Mouse (Mus musculus): ENCODE measurements around the gene Reck. TPM values are rescaled to one million over a fixed set of nuclear protein-coding genes. Genes with fewer than 3 reads are reported as not detected.
A peak's percentile ranks its signal among the peaks of the same experiment; 100 is the strongest.

Gene Reck
- total RNA-seq, 2 experiments from 2014 or later, result 0.77 to 1.2 TPM

- no peak for ATAC-seq (replicated peaks; ENCODE audit: low FRiP score, poor library complexity, severe bottlenecking)
Observed at GRCm38 (mm10) chr4:43897209-43897608, 21.9 kb downstream of the Reck start.

- ATAC-seq (replicated peaks; ENCODE audit: low FRiP score, poor library complexity, severe bottlenecking), result no peak
Observed at GRCm38 (mm10) chr4:43899197-43899596, 23.9 kb downstream of the Reck start.

- ATAC-seq (replicated peaks; ENCODE audit: low FRiP score, poor library complexity, severe bottlenecking), result no peak
Observed at GRCm38 (mm10) chr4:43903690-43904089, 28.4 kb downstream of the Reck start.

GRCm38 (mm10) chr4:43906443-43906842 is 31.1 kb downstream of the Reck start:
- ATAC-seq (replicated peaks; ENCODE audit: low FRiP score, poor library complexity, severe bottlenecking), result no peak

- ATAC-seq (replicated peaks; ENCODE audit: low FRiP score, poor library complexity, severe bottlenecking), result no peak
Observed at GRCm38 (mm10) chr4:43918221-43918620, 42.9 kb downstream of the Reck start.

- ATAC-seq (replicated peaks; ENCODE audit: low FRiP score, poor library complexity, severe bottlenecking), result no peak
Observed at GRCm38 (mm10) chr4:43920602-43921001, 45.3 kb downstream of the Reck start.

GRCm38 (mm10) chr4:43925125-43925524 is 49.8 kb downstream of the Reck start:
- ATAC-seq (replicated peaks; ENCODE audit: low FRiP score, poor library complexity, severe bottlenecking), result no peak

- peak; percentile 78 for ATAC-seq (replicated peaks; ENCODE audit: low FRiP score, poor library complexity, severe bottlenecking)
Observed at GRCm38 (mm10) chr4:43925779-43926178, 50.4 kb downstream of the Reck start.

- ATAC-seq (replicated peaks; ENCODE audit: low FRiP score, poor library complexity, severe bottlenecking), result peak; percentile 53; the same call in 1 of the 2 replicates
Observed at GRCm38 (mm10) chr4:43927826-43928225, 52.5 kb downstream of the Reck start.

- no peak for ATAC-seq (replicated peaks; ENCODE audit: low FRiP score, poor library complexity, severe bottlenecking)
Observed at GRCm38 (mm10) chr4:43931877-43932276, 56.5 kb downstream of the Reck start.

- no peak for ATAC-seq (replicated peaks; ENCODE audit: low FRiP score, poor library complexity, severe bottlenecking)
Observed at GRCm38 (mm10) chr4:43936186-43936585, 60.9 kb downstream of the Reck start.

GRCm38 (mm10) chr4:43936749-43937674 is 61.7 kb downstream of the Reck start:
- no peak for ATAC-seq (replicated peaks; ENCODE audit: low FRiP score, poor library complexity, severe bottlenecking)

GRCm38 (mm10) chr4:43941315-43941714 is 66.0 kb downstream of the Reck start:
- no peak for ATAC-seq (replicated peaks; ENCODE audit: low FRiP score, poor library complexity, severe bottlenecking)

GRCm38 (mm10) chr4:43942421-43942820 is 67.1 kb downstream of the Reck start:
- ATAC-seq (replicated peaks; ENCODE audit: low FRiP score, poor library complexity, severe bottlenecking), result no peak

GRCm38 (mm10) chr4:43947571-43947970 is 72.2 kb downstream of the Reck start:
- no peak for ATAC-seq (replicated peaks; ENCODE audit: low FRiP score, poor library complexity, severe bottlenecking)

GRCm38 (mm10) chr4:43957292-43957845 is 82.0 kb downstream of the Reck start, which contains the start of gene Glipr2:
TSS of gene Glipr2 (plus strand) at chr4:43957401.
- peak; percentile 52 for ATAC-seq (replicated peaks; ENCODE audit: low FRiP score, poor library complexity, severe bottlenecking)

- ATAC-seq (replicated peaks; ENCODE audit: low FRiP score, poor library complexity, severe bottlenecking), result no peak
Observed at GRCm38 (mm10) chr4:43957846-43958461, 82.6 kb downstream of the Reck start.

GRCm38 (mm10) chr4:43959523-43960179 is 84.3 kb downstream of the Reck start:
- ATAC-seq (replicated peaks; ENCODE audit: low FRiP score, poor library complexity, severe bottlenecking), result no peak

- ATAC-seq (replicated peaks; ENCODE audit: low FRiP score, poor library complexity, severe bottlenecking), result peak; percentile 57
Observed at GRCm38 (mm10) chr4:43960207-43960606, 84.9 kb downstream of the Reck start.

- ATAC-seq (replicated peaks; ENCODE audit: low FRiP score, poor library complexity, severe bottlenecking), result peak; percentile 84
Observed at GRCm38 (mm10) chr4:43964326-43964833, 89.0 kb downstream of the Reck start.

All from erythroblast, adult 5-6 weeks (primary cell).